Mouse (Mus musculus): ENCODE data around the gene Hist1h4k. TPM values are rescaled to one million over a fixed set of nuclear protein-coding genes. Genes with fewer than 3 reads are reported as not detected.

Gene Hist1h4k
- not detected for polyA plus RNA-seq (2014; fragmentation: Illumina TruSeq; extraction: RNeasy Lipid Tissue Mini Kit (QIAGEN cat#74804); ENCODE audit: low read depth, low replicate concordance)

GRCm38 (mm10) chr13:21750159-21751017 is at the start of gene Hist1h4k:
TSS of gene Hist1h4k (minus strand) at chr13:21750505.

GRCm38 (mm10) chr13:21786899-21787629 is 36.8 kb upstream of the Hist1h4k start, which contains the start of the genes Hist1h2an and Hist1h2bp:
TSS of gene Hist1h2an (minus strand) at chr13:21787218.
TSS of gene Hist1h2bp (plus strand) at chr13:21787461.

DNA sequence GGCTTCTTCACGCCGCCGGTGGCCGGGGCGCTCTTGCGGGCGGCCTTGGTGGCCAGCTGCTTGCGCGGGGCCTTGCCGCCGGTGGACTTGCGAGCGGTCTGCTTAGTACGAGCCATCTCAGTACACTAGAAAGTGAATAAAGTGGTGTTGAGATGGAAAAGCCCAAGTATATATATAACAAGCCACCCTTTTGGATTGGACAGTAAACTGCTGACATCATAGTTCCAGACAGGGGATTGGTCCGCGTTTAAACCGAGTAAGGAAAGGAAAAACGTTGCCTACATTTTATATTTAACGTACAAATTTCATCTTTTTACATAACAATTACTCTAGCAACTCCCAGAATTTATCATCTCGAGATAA is 32.9 kb upstream of the Hist1h4k start, which contains the start of gene Hist1h3i:
Hist1h3i (minus strand) TSS at position 116 of the 363 bp plus-strand sequence.

DNA sequence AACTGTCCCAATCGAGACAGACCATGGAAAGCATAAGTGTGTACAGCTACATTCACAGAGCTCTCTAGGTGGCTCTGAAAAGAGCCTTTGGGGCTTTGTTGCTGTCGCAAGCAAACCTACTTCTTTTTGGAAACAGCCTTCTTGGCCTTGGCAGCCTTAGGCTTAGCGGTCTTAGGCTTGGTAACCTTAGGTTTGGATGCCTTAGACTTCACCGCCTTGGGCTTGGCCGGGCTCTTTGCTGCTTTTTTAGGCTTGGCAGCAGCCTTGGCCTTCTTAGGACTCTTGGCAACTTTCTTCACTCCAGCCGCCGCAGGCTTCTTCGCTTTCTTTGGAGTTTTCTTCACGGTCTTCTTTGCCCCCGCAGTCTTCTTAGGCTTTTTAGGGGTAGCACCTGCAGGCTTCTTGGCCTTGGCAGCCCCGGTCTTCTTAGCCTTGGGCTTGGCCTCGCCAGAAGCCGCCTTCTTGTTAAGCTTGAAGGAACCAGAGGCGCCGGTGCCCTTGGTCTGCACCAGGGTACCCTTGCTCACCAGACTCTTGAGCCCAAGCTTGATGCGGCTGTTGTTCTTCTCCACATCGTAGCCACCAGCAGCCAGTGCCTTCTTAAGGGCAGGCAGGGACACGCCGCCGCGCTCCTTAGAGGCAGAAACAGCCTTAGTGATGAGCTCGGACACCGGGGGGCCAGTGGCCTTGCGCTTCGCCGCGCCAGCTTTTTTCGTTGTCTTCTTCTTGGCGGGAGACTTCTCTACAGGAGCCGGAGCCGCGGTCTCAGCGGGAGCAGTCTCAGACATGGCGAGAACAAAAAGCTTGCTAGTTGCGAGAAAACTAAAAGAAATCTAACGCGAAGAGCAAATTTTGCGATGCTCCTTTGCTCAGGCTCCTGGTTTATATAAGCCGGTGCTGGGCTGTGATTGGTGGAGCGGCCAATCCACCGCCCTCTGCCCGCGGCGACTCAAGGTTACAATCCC is 29.7 kb upstream of the Hist1h4k start, which contains the start of gene Hist1h1b:
Hist1h1b (minus strand) TSS at position 859 of the 965 bp plus-strand sequence.

GRCm38 (mm10) chr13:21753524-21754285 is 3.4 kb upstream of the Hist1h4k start, which contains the start of the genes Hist1h2ak and Hist1h2bn:
TSS of gene Hist1h2ak (minus strand) at chr13:21753827.
TSS of gene Hist1h2bn (plus strand) at chr13:21754123.

DNA sequence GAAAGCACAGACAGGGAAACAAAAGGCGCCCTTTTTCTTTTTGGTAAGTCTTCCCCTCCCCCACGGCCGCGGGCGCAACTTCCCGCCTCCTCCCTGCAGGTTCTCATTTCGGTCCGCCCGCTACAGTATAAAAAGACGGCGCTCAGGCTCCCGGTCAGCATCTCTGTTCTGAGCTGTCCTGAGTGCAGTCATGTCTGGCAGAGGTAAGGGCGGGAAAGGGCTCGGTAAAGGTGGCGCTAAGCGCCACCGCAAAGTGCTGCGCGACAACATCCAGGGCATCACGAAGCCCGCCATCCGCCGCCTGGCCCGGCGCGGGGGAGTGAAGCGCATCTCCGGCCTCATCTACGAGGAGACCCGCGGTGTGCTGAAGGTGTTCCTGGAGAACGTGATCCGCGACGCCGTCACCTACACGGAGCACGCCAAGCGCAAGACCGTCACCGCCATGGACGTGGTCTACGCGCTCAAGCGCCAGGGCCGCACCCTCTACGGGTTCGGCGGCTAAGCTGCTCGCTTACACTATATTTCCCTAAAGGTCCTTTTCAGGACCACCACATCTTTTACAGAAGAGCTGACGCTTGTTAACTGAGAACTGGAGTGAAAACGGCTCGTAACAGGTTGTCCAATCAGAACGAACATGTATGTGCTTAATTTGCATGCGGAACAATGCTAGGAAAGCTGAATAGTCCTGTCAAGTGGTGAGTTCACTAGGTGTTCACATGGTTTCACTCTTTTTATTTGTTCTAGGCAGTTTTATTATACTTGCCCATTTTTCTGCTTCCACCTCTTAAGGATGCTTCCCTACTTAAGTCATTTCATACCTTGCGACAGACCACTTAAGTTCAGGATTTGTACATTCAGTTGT is 15.2 kb downstream of the Hist1h4k start, which contains the start of gene Hist1h4j:
Hist1h4j (plus strand) TSS at position 159 of the 862 bp plus-strand sequence.

GRCm38 (mm10) chr13:21721757-21722372 is 28.4 kb downstream of the Hist1h4k start, which contains the start of gene Hist1h2bm:
TSS of gene Hist1h2bm (plus strand) at chr13:21722044.

GRCm38 (mm10) chr13:21717397-21718357 is 32.6 kb downstream of the Hist1h4k start, which contains the start of gene Hist1h3h:
TSS of gene Hist1h3h (plus strand) at chr13:21717659.

GRCm38 (mm10) chr13:21715864-21716539 is 34.3 kb downstream of the Hist1h4k start, which contains the start of the genes Hist1h2bl and Hist1h2ai:
TSS of gene Hist1h2bl (minus strand) at chr13:21716143.
TSS of gene Hist1h2ai (plus strand) at chr13:21716422.

Other genes starting within 250 kb of the Hist1h4k start
- not detected for gene Gm11273, start 249.1 kb downstream of the Hist1h4k start, polyA plus RNA-seq (2014; fragmentation: Illumina TruSeq; extraction: RNeasy Lipid Tissue Mini Kit (QIAGEN cat#74804); ENCODE audit: low read depth, low replicate concordance)
- gene Zkscan8, start 219.4 kb downstream of the Hist1h4k start, polyA plus RNA-seq (2014; fragmentation: Illumina TruSeq; extraction: RNeasy Lipid Tissue Mini Kit (QIAGEN cat#74804); ENCODE audit: low read depth, low replicate concordance), result 26.7 TPM
- gene Olfr1366, start 207.7 kb downstream of the Hist1h4k start, polyA plus RNA-seq (2014; fragmentation: Illumina TruSeq; extraction: RNeasy Lipid Tissue Mini Kit (QIAGEN cat#74804); ENCODE audit: low read depth, low replicate concordance), result not detected
- not detected for gene Olfr1535, start 190.6 kb downstream of the Hist1h4k start, polyA plus RNA-seq (2014; fragmentation: Illumina TruSeq; extraction: RNeasy Lipid Tissue Mini Kit (QIAGEN cat#74804); ENCODE audit: low read depth, low replicate concordance)
- not detected for gene Olfr1364, start 168.7 kb downstream of the Hist1h4k start, polyA plus RNA-seq (2014; fragmentation: Illumina TruSeq; extraction: RNeasy Lipid Tissue Mini Kit (QIAGEN cat#74804); ENCODE audit: low read depth, low replicate concordance)
- gene Olfr1362, start 136.5 kb downstream of the Hist1h4k start, polyA plus RNA-seq (2014; fragmentation: Illumina TruSeq; extraction: RNeasy Lipid Tissue Mini Kit (QIAGEN cat#74804); ENCODE audit: low read depth, low replicate concordance), result not detected
- not detected for gene Olfr11, start 108.0 kb downstream of the Hist1h4k start, polyA plus RNA-seq (2014; fragmentation: Illumina TruSeq; extraction: RNeasy Lipid Tissue Mini Kit (QIAGEN cat#74804); ENCODE audit: low read depth, low replicate concordance)
- gene Olfr1361, start 87.1 kb downstream of the Hist1h4k start, polyA plus RNA-seq (2014; fragmentation: Illumina TruSeq; extraction: RNeasy Lipid Tissue Mini Kit (QIAGEN cat#74804); ENCODE audit: low read depth, low replicate concordance), result not detected
- gene Olfr1360, start 73.1 kb downstream of the Hist1h4k start, polyA plus RNA-seq (2014; fragmentation: Illumina TruSeq; extraction: RNeasy Lipid Tissue Mini Kit (QIAGEN cat#74804); ENCODE audit: low read depth, low replicate concordance), result not detected
- not detected for gene Olfr1359, start 52.4 kb downstream of the Hist1h4k start, polyA plus RNA-seq (2014; fragmentation: Illumina TruSeq; extraction: RNeasy Lipid Tissue Mini Kit (QIAGEN cat#74804); ENCODE audit: low read depth, low replicate concordance)
- not detected for gene Hist1h2bl, start 34.4 kb downstream of the Hist1h4k start, polyA plus RNA-seq (2014; fragmentation: Illumina TruSeq; extraction: RNeasy Lipid Tissue Mini Kit (QIAGEN cat#74804); ENCODE audit: low read depth, low replicate concordance)
- gene Hist1h2ai, start 34.1 kb downstream of the Hist1h4k start, polyA plus RNA-seq (2014; fragmentation: Illumina TruSeq; extraction: RNeasy Lipid Tissue Mini Kit (QIAGEN cat#74804); ENCODE audit: low read depth, low replicate concordance), result not detected
- not detected for gene Hist1h3h, start 32.8 kb downstream of the Hist1h4k start, polyA plus RNA-seq (2014; fragmentation: Illumina TruSeq; extraction: RNeasy Lipid Tissue Mini Kit (QIAGEN cat#74804); ENCODE audit: low read depth, low replicate concordance)
- gene Hist1h2bm, start 28.5 kb downstream of the Hist1h4k start, polyA plus RNA-seq (2014; fragmentation: Illumina TruSeq; extraction: RNeasy Lipid Tissue Mini Kit (QIAGEN cat#74804); ENCODE audit: low read depth, low replicate concordance), result not detected
- 2.0 TPM for gene Hist1h4j, start 15.4 kb downstream of the Hist1h4k start, polyA plus RNA-seq (2014; fragmentation: Illumina TruSeq; extraction: RNeasy Lipid Tissue Mini Kit (QIAGEN cat#74804); ENCODE audit: low read depth, low replicate concordance)
- not detected for gene Hist1h2ak, start 3.3 kb upstream of the Hist1h4k start, polyA plus RNA-seq (2014; fragmentation: Illumina TruSeq; extraction: RNeasy Lipid Tissue Mini Kit (QIAGEN cat#74804); ENCODE audit: low read depth, low replicate concordance)
- not detected for gene Hist1h2bn, start 3.6 kb upstream of the Hist1h4k start, polyA plus RNA-seq (2014; fragmentation: Illumina TruSeq; extraction: RNeasy Lipid Tissue Mini Kit (QIAGEN cat#74804); ENCODE audit: low read depth, low replicate concordance)
- not detected for gene Hist1h1b, start 30.1 kb upstream of the Hist1h4k start, polyA plus RNA-seq (2014; fragmentation: Illumina TruSeq; extraction: RNeasy Lipid Tissue Mini Kit (QIAGEN cat#74804); ENCODE audit: low read depth, low replicate concordance)
- gene Hist1h3i, start 32.9 kb upstream of the Hist1h4k start, polyA plus RNA-seq (2014; fragmentation: Illumina TruSeq; extraction: RNeasy Lipid Tissue Mini Kit (QIAGEN cat#74804); ENCODE audit: low read depth, low replicate concordance), result not detected
- not detected for gene Hist1h2an, start 36.7 kb upstream of the Hist1h4k start, polyA plus RNA-seq (2014; fragmentation: Illumina TruSeq; extraction: RNeasy Lipid Tissue Mini Kit (QIAGEN cat#74804); ENCODE audit: low read depth, low replicate concordance)
- not detected for gene Hist1h2bp, start 37.0 kb upstream of the Hist1h4k start, polyA plus RNA-seq (2014; fragmentation: Illumina TruSeq; extraction: RNeasy Lipid Tissue Mini Kit (QIAGEN cat#74804); ENCODE audit: low read depth, low replicate concordance)
- gene Hist1h2bq, start 59.7 kb upstream of the Hist1h4k start, polyA plus RNA-seq (2014; fragmentation: Illumina TruSeq; extraction: RNeasy Lipid Tissue Mini Kit (QIAGEN cat#74804); ENCODE audit: low read depth, low replicate concordance), result not detected
- gene Hist1h2ao, start 60.0 kb upstream of the Hist1h4k start, polyA plus RNA-seq (2014; fragmentation: Illumina TruSeq; extraction: RNeasy Lipid Tissue Mini Kit (QIAGEN cat#74804); ENCODE audit: low read depth, low replicate concordance), result not detected
- not detected for gene Hist1h4m, start 61.2 kb upstream of the Hist1h4k start, polyA plus RNA-seq (2014; fragmentation: Illumina TruSeq; extraction: RNeasy Lipid Tissue Mini Kit (QIAGEN cat#74804); ENCODE audit: low read depth, low replicate concordance)
- not detected for gene Hist1h4n, start 81.7 kb upstream of the Hist1h4k start, polyA plus RNA-seq (2014; fragmentation: Illumina TruSeq; extraction: RNeasy Lipid Tissue Mini Kit (QIAGEN cat#74804); ENCODE audit: low read depth, low replicate concordance)
- not detected for gene Hist1h2ap, start 83.0 kb upstream of the Hist1h4k start, polyA plus RNA-seq (2014; fragmentation: Illumina TruSeq; extraction: RNeasy Lipid Tissue Mini Kit (QIAGEN cat#74804); ENCODE audit: low read depth, low replicate concordance)
- 0.57 TPM for gene Hist1h2br, start 83.2 kb upstream of the Hist1h4k start, polyA plus RNA-seq (2014; fragmentation: Illumina TruSeq; extraction: RNeasy Lipid Tissue Mini Kit (QIAGEN cat#74804); ENCODE audit: low read depth, low replicate concordance)
- gene Zfp184, start 194.6 kb upstream of the Hist1h4k start, polyA plus RNA-seq (2014; fragmentation: Illumina TruSeq; extraction: RNeasy Lipid Tissue Mini Kit (QIAGEN cat#74804); ENCODE audit: low read depth, low replicate concordance), result 2.7 TPM
- not detected for gene Pom121l2, start 230.7 kb upstream of the Hist1h4k start, polyA plus RNA-seq (2014; fragmentation: Illumina TruSeq; extraction: RNeasy Lipid Tissue Mini Kit (QIAGEN cat#74804); ENCODE audit: low read depth, low replicate concordance)